Mouse (Mus musculus): Measurements from ENCODE around the gene Prl7a1. TPM values are rescaled to one million over a fixed set of nuclear protein-coding genes. Genes with fewer than 3 reads are reported as not detected.

The Prl7a1 gene
- polyA plus RNA-seq (2021; fragmentation: Nextera tagmentation): not detected in 2 replicates
- long read RNA-seq, experiment 1: 0 reads
- long read RNA-seq, experiment 2: 0 reads

DNA sequence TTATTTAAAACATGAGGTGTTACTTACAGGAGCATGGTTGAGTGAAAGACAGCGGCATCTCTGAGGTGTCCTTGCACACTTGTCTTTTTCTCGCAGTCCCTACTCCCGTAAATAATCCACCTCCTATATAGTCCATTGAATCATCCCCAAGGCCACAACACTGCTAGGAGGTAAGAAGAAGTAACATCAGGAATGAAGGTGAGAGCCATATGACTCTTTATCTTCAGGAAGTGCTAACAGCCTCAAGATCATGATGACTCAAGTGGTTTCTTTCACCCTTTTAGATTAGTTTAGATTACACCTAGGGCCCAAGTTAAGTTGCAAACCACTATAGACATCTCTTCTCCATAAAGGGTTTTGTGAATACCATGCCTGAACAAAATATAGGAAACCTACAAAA is at the start of gene Prl7a1:
Gene Prl7a1, minus strand, starts transcription at position 101 of the 400 bp plus-strand sequence.

DNA sequence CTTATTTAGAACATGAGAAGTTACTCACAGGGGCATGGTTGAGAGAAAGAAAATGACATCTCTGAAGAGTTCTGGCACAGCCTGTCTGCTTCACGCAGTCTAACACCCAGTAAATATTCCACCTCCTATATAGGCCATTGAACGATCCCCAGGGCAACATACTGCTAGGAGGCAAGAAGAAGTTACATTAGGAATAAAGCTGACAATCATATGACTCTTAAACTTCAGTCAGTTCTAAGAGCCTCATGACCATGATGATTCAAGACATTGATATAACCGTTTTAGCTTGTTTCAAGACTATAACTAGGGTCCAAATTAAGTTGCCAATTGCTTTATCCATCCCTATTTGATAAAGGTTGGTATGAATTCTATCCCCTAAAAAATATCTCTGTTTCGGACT is 25.6 kb upstream of the Prl7a1 start, which contains the start of gene Prl7a2:
Gene Prl7a2, minus strand, starts transcription at position 101 of the 400 bp plus-strand sequence.

DNA sequence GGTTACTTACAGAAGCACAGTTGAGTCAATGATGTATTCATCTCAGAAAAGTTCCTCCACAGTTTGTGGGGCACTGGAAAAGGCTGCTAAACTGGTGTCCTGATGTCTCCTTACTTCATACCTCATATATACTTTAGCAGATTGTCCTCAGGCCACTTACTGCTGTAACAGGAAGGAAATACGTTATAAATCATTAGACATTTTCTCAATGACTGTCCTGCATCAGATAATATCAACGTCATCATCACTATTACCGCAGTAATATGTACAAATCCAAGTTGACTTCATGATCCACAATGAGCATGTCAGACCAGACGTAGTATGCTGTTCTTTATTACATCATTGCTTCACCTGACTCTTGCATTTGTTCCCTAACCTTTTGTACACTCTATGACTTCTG is 31.8 kb downstream of the Prl7a1 start, which contains the start of gene Prl7b1:
Gene Prl7b1, minus strand, starts transcription at position 101 of the 400 bp plus-strand sequence.

Other genes starting within 250 kb of the Prl7a1 start
- not detected in 2 replicates for gene Prl8a6, start 203.8 kb downstream of the Prl7a1 start, polyA plus RNA-seq (2021; fragmentation: Nextera tagmentation)
- not detected in 2 replicates for gene Prl8a8, start 129.3 kb downstream of the Prl7a1 start, polyA plus RNA-seq (2021; fragmentation: Nextera tagmentation)
- not detected in 2 replicates for gene Prl8a9, start 77.9 kb downstream of the Prl7a1 start, polyA plus RNA-seq (2021; fragmentation: Nextera tagmentation)
- gene Prl8a1, start 60.3 kb downstream of the Prl7a1 start, polyA plus RNA-seq (2021; fragmentation: Nextera tagmentation): not detected in 2 replicates
- not detected in 2 replicates for gene Prl7b1, start 31.9 kb downstream of the Prl7a1 start, polyA plus RNA-seq (2021; fragmentation: Nextera tagmentation)
- gene Prl7a2, start 25.5 kb upstream of the Prl7a1 start, polyA plus RNA-seq (2021; fragmentation: Nextera tagmentation): not detected in 2 replicates
- gene Prl7d1, start 74.2 kb upstream of the Prl7a1 start, polyA plus RNA-seq (2021; fragmentation: Nextera tagmentation): not detected in 2 replicates
- gene Prl7c1, start 138.3 kb upstream of the Prl7a1 start, polyA plus RNA-seq (2021; fragmentation: Nextera tagmentation): not detected in 2 replicates
- not detected in 2 replicates for gene Prl2a1, start 159.2 kb upstream of the Prl7a1 start, polyA plus RNA-seq (2021; fragmentation: Nextera tagmentation)
- not detected in 2 replicates for gene Prl2c1, start 206.8 kb upstream of the Prl7a1 start, polyA plus RNA-seq (2021; fragmentation: Nextera tagmentation)

Data from layer of hippocampus, adult 6 months (tissue).